Mouse (Mus musculus) neural tube, embryonic 15.5 days (tissue): ENCODE measurements around the gene Fhdc1. TPM values are rescaled to one million over a fixed set of nuclear protein-coding genes. Genes with fewer than 3 reads are reported as not detected.

Experiments
- ATAC-seq: fragments of 200-750 bp; cut with Nextera tagmentation; 2 replicates; pipeline ENCODE4 v1.8.0; 2017; ENCODE audit warnings: mild to moderate bottlenecking, moderate TSS enrichment, moderate library complexity; ENCODE audit not compliant: low FRiP score
- H3K27ac ChIP-seq: fragments of 300-500 bp; sonication (generic); replicated peaks from 2 replicates; pipeline ENCODE4 v1.5.1; 2015; ENCODE audit warnings: mild to moderate bottlenecking, inconsistent platforms
- H3K27me3 ChIP-seq: fragments of 300-500 bp; sonication (generic); replicated peaks from 2 replicates; pipeline ENCODE4 v1.6.1; 2015; ENCODE audit warnings: inconsistent platforms
- H3K36me3 ChIP-seq: fragments of 300-500 bp; sonication (generic); 2 replicates; pipeline ENCODE4 v1.6.1; 2015; ENCODE audit warnings: inconsistent platforms
- H3K4me1 ChIP-seq: fragments of 300-500 bp; sonication (generic); 2 replicates; pipeline ENCODE4 v1.6.1; 2015; ENCODE audit warnings: inconsistent platforms
- H3K4me2 ChIP-seq: fragments of 300-500 bp; sonication (generic); 2 replicates; pipeline ENCODE4 v1.6.1; 2015; ENCODE audit warnings: inconsistent platforms, mild to moderate bottlenecking, moderate library complexity
- H3K4me3 ChIP-seq: fragments of 300-500 bp; sonication (generic); replicated peaks from 2 replicates; pipeline ENCODE4 v1.5.1; 2015; ENCODE audit warnings: mild to moderate bottlenecking, inconsistent platforms
- H3K9ac ChIP-seq: fragments of 300-500 bp; sonication (generic); replicated peaks from 2 replicates; pipeline ENCODE4 v1.6.1; 2015; ENCODE audit warnings: mild to moderate bottlenecking, inconsistent platforms
- H3K9me3 ChIP-seq: fragments of 300-500 bp; sonication (generic); replicated peaks from 2 replicates; pipeline ENCODE4 v1.6.1; 2016; ENCODE audit warnings: inconsistent platforms
- WGBS: fragments of 180-500 bp; shearing (Covaris S2); methylation state at CpG from one replicate; pipeline ENCODE4 v1.1.7; 2015; ENCODE audit warnings: mixed read lengths; 5-methylcytosine and 5-hydroxymethylcytosine counted together
- polyA plus RNA-seq: library from polyadenylated mRNA; unstranded; fragments of >200 nt; fragmentation: Nextera tagmentation; extraction: Ambion mirVana; gene quantifications from 2 replicates; pipeline ENCODE4 v1.2.1, GENCODE M21; 2015

Fhdc1 gene
- polyA plus RNA-seq, 1 experiment from 2014 or later = 7.0 TPM

DNA sequence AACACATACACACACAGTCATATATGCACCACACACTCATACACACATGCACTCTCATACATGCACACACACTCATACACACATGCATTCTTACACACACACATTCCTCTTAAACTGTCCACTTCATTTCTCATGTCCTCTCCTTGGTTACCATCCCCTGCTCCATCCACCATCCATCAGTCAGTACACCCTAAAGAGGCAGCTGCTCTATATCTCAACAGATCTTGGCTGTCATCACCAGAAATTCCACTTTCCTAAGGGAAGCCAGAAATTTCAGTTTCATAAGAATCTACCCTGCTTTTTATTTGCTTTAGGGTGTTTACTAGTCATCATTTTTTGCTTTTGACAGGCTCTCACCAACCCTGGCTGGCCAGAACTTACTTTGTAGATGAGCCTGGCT is 84.4 kb downstream of the Fhdc1 start:
- H3K9me3 ChIP-seq = no peaks in the 10 kb centered on the region
- H3K4me3 ChIP-seq = no peak overlapping the region
- H3K36me3 ChIP-seq = no peaks in the 10 kb centered on the region
- H3K27ac ChIP-seq = no peak overlapping the region
- no peak for ATAC-seq
- no peak overlapping the region for H3K9ac ChIP-seq
- no peak overlapping the region for H3K4me2 ChIP-seq
- H3K27me3 ChIP-seq = no peaks in the 10 kb centered on the region
- peaks cover 10% of the 10 kb centered on the region for H3K4me1 ChIP-seq

DNA sequence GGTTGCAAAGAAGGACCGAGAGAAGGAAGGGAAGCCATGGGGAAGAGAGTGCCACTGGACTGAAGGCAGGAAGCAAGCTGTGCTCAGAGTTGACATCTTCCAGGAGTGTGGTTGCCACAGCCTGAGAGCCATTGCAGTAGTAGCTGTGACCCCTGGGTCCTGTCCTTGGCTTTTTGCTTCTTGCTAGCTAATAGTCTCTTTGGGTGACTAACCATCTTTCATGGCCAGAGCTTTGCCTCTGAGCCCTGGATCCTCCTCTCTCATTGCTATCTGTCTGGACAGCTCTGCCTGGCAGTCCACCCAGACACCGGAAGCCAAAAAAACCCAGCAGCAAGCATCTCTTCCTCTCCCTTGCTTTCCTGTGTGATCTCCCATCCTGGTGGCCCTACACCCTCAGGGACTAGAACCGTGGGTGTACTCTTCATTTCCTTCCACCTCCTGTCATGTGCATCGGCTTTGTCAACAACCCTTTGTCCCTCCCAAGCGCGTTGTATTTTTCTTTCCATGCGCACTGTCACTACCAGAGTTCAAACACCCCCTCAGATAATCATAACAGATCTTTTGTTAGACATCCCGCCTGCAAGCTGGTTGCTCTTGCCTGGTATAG is 85.3 kb downstream of the Fhdc1 start:
- no peaks in the 10 kb centered on the region for H3K9me3 ChIP-seq
- H3K27me3 ChIP-seq = no peaks in the 10 kb centered on the region
- no peak overlapping the region for H3K4me2 ChIP-seq
- no peak overlapping the region for H3K9ac ChIP-seq
- H3K27ac ChIP-seq = no peak overlapping the region
- no peak for ATAC-seq
- no peak overlapping the region for H3K4me3 ChIP-seq
- WGBS = 86% methylated on average over 8 of the region's 8 CpGs
- H3K4me1 ChIP-seq = peaks cover 10% of the 10 kb centered on the region
- H3K36me3 ChIP-seq = no peaks in the 10 kb centered on the region

Other genes starting within 250 kb of the Fhdc1 start
- 108 and 137 TPM in 2 replicates for gene Trim2, start 173.6 kb downstream of the Fhdc1 start, polyA plus RNA-seq
- gene Arfip1, start 102.2 kb upstream of the Fhdc1 start, polyA plus RNA-seq = 21.9 and 28.3 TPM in 2 replicates
- 0.14 and 0.22 TPM in 2 replicates for gene Tigd4, start 113.1 kb upstream of the Fhdc1 start, polyA plus RNA-seq
- 0.97 and 2.5 TPM in 2 replicates for gene Tmem154, start 185.8 kb upstream of the Fhdc1 start, polyA plus RNA-seq